Mouse (Mus musculus) heart, embryonic 16.5 days (tissue): Measurements from ENCODE around the gene S100a16. TPM values are rescaled to one million over a fixed set of nuclear protein-coding genes. Genes with fewer than 3 reads are reported as not detected.

Experiments used
- ATAC-seq: fragments of 200-750 bp; cut with Nextera tagmentation; replicated peaks from 2 replicates; pipeline ENCODE4 v1.8.0; 2017; ENCODE audit warnings: moderate number of reproducible peaks; ENCODE audit not compliant: insufficient read depth, low FRiP score; ENCODE audit errors: extremely low read depth
- H3K27ac ChIP-seq: fragments of 300-500 bp; sonication (generic); 2 replicates; pipeline ENCODE4 v1.5.1; 2014; ENCODE audit warnings: mild to moderate bottlenecking, low read length, control low read depth, moderate library complexity
- H3K27me3 ChIP-seq: fragments of 300-500 bp; sonication (generic); 2 replicates; pipeline ENCODE4 v1.6.1; 2014; ENCODE audit warnings: low read length, mixed read lengths; ENCODE audit not compliant: control insufficient read depth, insufficient read depth
- H3K36me3 ChIP-seq: fragments of 300-500 bp; sonication (generic); 2 replicates; pipeline ENCODE4 v1.6.1; 2014; ENCODE audit not compliant: control insufficient read depth, insufficient read depth
- H3K4me1 ChIP-seq: fragments of 300-500 bp; sonication (generic); 2 replicates; pipeline ENCODE4 v1.6.1; 2014; ENCODE audit warnings: low read length, mixed read lengths; ENCODE audit not compliant: control insufficient read depth, insufficient read depth
- H3K4me2 ChIP-seq: fragments of 300-500 bp; sonication (generic); 2 replicates; pipeline ENCODE4 v1.6.1; 2014; ENCODE audit warnings: low read depth, mild to moderate bottlenecking, control low read depth, low read length
- H3K4me3 ChIP-seq: fragments of 300-500 bp; sonication (generic); 2 replicates; pipeline ENCODE4 v1.5.1; 2014; ENCODE audit warnings: mild to moderate bottlenecking, control low read depth, low read length
- H3K9ac ChIP-seq: fragments of 300-500 bp; sonication (generic); 2 replicates; pipeline ENCODE4 v1.6.1; 2014; ENCODE audit warnings: low read length, control low read depth
- H3K9me3 ChIP-seq: fragments of 300-500 bp; sonication (generic); replicated peaks from 2 replicates; pipeline ENCODE4 v1.6.1; 2016; ENCODE audit warnings: low read length; ENCODE audit not compliant: control insufficient read depth
- WGBS: fragments of 180-500 bp; shearing (Covaris S2); extraction: QIAGEN DNeasy Blood & Tissue Kit; methylation state at CpG from one replicate; pipeline ENCODE4 v1.1.7; 2014; 5-methylcytosine and 5-hydroxymethylcytosine counted together
- polyA plus RNA-seq: library from polyadenylated mRNA; unstranded; fragments of >200 nt; fragmentation: Nextera tagmentation; extraction: Ambion mirVana; gene quantifications from 2 replicates; pipeline ENCODE4 v1.2.1, GENCODE M21; 2015

Gene S100a16
- polyA plus RNA-seq, 1 experiment from 2014 or later: 96.5 TPM

DNA sequence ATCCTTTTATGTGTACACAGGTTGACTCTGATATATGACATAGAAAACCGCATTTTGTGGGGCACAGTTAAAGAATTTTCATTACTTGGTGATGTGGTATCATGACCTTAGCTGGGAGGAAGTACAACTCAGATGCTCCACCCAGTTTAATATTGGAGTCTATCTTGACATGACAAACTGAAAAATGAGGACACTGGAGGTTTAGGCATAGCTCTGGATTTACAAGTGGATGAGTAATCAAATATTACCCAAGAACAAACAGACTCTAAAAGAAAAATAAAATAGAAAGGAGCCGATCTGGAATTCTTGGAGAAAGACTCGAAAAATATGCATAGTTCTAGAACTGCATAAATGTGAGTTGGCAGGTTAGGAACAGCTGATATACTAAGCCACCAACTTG is 38.3 kb downstream of the S100a16 start:
- Histone ChIP-seq H3K4me1 (peaks cover 4% of the 10 kb centered on the region; the same call in 1 of the 2 replicates), H3K9ac (no peak overlapping the region), H3K4me2 (no peak overlapping the region), H3K36me3 (no peaks in the 10 kb centered on the region), H3K27ac (no peak overlapping the region), H3K4me3 (no peak overlapping the region), H3K27me3 (no peaks in the 10 kb centered on the region), H3K9me3 (no peaks in the 10 kb centered on the region)
- no peak for ATAC-seq
- WGBS: 71% methylated on average over 3 of the region's 3 CpGs

DNA sequence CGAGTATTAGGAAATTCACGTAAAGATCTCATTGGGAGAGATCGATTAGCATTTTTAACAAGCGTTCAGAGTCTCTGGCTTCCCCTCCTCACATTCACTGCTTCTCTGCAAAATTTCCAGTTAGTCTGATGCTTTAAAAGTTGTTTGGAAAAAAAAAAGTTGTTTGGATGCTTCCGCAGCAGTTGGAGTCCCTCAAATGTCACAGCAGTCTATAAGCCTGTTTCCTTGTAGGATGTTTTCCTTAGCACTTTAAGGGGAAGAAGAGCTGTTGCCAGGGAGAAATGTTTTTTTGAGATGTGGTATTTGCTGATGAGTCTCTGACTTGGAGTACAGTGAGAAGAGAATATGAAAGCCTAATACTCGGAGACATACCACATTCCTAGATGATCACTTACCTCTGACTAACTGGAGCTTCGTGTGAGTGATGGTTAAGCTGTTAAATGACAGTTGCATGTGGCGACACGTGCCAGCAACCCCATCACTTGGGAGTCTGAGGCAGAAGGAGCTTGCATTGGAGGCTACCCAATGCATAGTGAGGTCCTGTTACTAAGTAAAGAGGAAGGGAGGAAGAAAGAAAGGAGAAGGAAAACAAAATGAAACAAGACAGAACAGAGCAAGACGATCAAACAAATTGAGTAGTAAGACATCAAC is 39.4 kb downstream of the S100a16 start:
- WGBS: 65% methylated on average over 10 of the region's 10 CpGs
- no peak for ATAC-seq

DNA sequence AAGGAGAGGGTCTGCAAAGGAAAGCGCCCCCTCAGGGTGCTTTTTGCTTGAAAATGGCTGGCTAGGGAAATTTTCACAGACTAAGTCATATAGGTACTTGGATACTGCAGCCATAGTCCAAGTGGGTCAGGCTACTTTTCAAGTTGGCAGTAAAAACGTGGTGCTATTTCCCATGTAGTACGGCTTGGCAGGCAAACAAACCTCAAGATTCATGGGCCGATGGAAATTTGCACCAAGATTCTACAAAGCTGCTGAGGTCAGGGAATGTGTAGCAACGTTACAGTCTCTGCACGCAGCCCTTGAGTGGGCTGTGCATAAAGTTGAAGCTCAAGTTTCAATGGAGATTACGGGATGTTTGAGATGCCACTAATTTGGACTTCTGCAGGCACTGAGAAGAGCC is 42.4 kb downstream of the S100a16 start:
- H3K4me3 ChIP-seq: no peak overlapping the region
- H3K4me2 ChIP-seq: no peak overlapping the region
- H3K9ac ChIP-seq: no peak overlapping the region
- no peak for ATAC-seq
- H3K27ac ChIP-seq: no peak overlapping the region
- no peaks in the 10 kb centered on the region for H3K27me3 ChIP-seq
- WGBS: 54% methylated on average over 7 of the region's 7 CpGs
- peaks cover 4% of the 10 kb centered on the region; the same call in 1 of the 2 replicates for H3K4me1 ChIP-seq
- H3K36me3 ChIP-seq: no peaks in the 10 kb centered on the region
- H3K9me3 ChIP-seq: 0 out of 2 replicates have a peak, but pooled peaks cover 2% of the 10 kb centered on the region

More for the DNA sequence above, 39.4 kb downstream of the S100a16 start:
- Histone ChIP-seq H3K9me3 (no peaks in the 10 kb centered on the region), H3K4me2 (no peak overlapping the region), H3K36me3 (no peaks in the 10 kb centered on the region), H3K9ac (no peak overlapping the region), H3K27me3 (no peaks in the 10 kb centered on the region), H3K27ac (no peak overlapping the region), H3K4me1 (peaks cover 4% of the 10 kb centered on the region; the same call in 1 of the 2 replicates), H3K4me3 (no peak overlapping the region)

DNA sequence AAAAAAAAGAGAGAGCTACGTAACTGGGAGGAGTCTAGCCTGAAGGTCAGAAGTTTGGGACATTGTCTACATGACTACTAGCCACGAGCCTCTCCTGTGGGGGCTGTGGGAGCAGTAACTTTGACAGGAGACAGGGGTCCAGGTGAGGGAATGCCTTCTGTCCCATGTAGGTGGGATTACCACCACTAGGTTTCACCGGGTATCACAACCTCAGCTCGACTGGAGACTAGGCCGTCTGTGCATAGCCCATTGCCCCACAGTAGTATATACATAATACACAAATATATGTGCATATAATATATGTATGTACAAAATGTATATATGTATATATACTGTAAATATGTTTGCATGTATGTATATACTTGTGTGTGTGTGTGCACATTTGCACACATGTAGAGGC is 44.1 kb downstream of the S100a16 start:
- no peak for ATAC-seq

DNA sequence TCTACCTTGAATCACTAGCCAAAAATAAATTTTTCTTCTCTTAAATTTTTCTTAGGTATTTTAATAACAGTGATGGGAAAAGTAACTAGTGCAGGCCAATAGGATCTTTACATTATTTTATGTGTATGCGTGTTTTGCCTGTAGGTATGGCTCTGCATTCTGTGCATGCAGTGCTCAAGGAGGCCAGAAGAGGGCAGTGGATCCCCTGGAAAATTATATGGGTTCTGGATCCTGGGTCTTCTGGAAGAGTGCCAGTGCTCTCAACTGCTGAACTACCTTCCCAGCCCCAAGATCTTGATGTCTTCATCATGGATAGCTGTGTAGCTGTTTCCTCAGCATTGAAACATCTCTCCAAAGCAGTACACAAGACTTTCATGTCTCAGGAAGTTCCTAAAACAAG is 45.1 kb downstream of the S100a16 start:
- Histone ChIP-seq H3K27ac (no peak overlapping the region), H3K4me1 (peaks cover 5% of the 10 kb centered on the region; the same call in 1 of the 2 replicates), H3K36me3 (no peaks in the 10 kb centered on the region), H3K4me3 (no peak overlapping the region), H3K9ac (no peak overlapping the region), H3K9me3 (0 out of 2 replicates have a peak, but pooled peaks cover 2% of the 10 kb centered on the region), H3K4me2 (no peak overlapping the region), H3K27me3 (no peaks in the 10 kb centered on the region)
- no peak for ATAC-seq
- WGBS: 94% methylated on average over 1 of the region's 1 CpGs

More for the DNA sequence above, 44.1 kb downstream of the S100a16 start:
- no peak overlapping the region for H3K4me2 ChIP-seq
- no peaks in the 10 kb centered on the region for H3K36me3 ChIP-seq
- no peak overlapping the region for H3K27ac ChIP-seq
- H3K9ac ChIP-seq: no peak overlapping the region
- peaks cover 4% of the 10 kb centered on the region; the same call in 1 of the 2 replicates for H3K4me1 ChIP-seq
- H3K4me3 ChIP-seq: no peak overlapping the region
- H3K9me3 ChIP-seq: 0 out of 2 replicates have a peak, but pooled peaks cover 2% of the 10 kb centered on the region
- WGBS: 88% methylated on average over 5 of the region's 5 CpGs
- no peaks in the 10 kb centered on the region for H3K27me3 ChIP-seq

DNA sequence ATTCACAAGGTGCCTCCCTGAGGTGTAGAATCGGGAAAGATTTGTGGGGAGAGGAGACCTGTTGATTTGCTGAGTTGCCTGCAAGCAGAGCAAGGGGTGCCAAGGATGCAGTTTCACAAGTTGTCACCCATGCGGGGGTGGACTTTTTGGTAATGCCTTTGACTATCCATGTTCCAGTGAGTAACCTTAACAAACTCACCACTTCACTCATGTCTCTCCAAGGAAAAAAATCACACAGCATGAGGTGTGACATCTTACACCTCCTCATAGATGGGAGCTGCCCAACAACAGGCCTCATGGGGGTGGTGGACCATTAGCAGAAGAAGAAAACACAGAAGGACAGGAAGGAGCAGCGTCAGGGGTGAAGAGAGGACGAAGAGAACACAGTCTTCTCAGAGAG is 45.5 kb downstream of the S100a16 start:
- H3K4me2 ChIP-seq: no peak overlapping the region
- 0 out of 2 replicates have a peak, but pooled peaks cover 2% of the 10 kb centered on the region for H3K9me3 ChIP-seq
- H3K36me3 ChIP-seq: no peaks in the 10 kb centered on the region
- H3K4me1 ChIP-seq: peaks cover 9% of the 10 kb centered on the region
- H3K27me3 ChIP-seq: no peaks in the 10 kb centered on the region
- no peak overlapping the region for H3K27ac ChIP-seq
- WGBS: 81% methylated on average over 4 of the region's 4 CpGs
- ATAC-seq: no peak
- no peak overlapping the region for H3K4me3 ChIP-seq
- H3K9ac ChIP-seq: no peak overlapping the region

DNA sequence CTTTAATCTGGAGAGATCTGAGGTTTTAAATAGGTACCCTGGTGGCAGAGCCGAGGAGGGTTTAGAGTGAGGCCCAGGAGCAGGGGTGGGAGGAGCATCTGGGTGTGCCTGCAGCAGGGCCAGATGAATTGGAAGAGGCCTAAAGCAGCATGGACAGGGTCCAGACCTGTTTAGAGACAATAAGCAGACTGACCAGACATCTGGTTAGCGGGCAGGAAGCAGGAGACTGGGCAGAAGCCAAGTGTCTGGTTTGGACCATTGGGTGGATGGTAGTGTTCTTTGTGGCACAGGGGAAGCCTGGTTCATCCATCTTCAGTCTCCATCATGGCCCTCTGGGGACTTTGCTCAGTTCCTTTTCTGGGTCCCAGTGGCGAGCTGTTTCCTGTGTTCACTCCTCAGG is 46.8 kb downstream of the S100a16 start:
- WGBS: 37% methylated on average over 3 of the region's 3 CpGs
- no peaks in the 10 kb centered on the region for H3K36me3 ChIP-seq
- H3K27ac ChIP-seq: no peak overlapping the region
- H3K4me1 ChIP-seq: peaks cover 10% of the 10 kb centered on the region
- no peak for ATAC-seq
- 0 out of 2 replicates have a peak, but pooled peaks cover 2% of the 10 kb centered on the region for H3K9me3 ChIP-seq
- H3K9ac ChIP-seq: no peak overlapping the region
- no peaks in the 10 kb centered on the region for H3K27me3 ChIP-seq
- H3K4me3 ChIP-seq: no peak overlapping the region
- no peak overlapping the region for H3K4me2 ChIP-seq

DNA sequence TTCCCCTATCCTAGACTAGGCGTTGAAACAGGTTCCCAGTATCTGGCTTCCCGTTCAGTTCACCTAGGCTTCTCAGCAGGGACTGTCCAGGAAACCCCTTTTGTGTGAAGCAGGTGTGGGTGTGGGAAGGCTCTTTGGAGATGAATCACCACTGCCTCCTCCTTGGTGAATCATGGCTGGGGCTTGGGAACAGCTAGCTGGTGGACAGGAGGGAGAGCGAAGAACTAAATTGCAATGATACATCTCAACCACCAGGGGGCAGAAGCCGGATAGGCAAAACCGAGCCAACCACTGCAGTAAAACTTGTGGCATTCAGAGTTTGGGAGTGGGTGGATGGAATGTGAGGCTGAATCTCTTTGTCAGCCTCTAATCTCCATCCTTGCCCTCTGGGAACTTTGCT is 48.5 kb downstream of the S100a16 start:
- ATAC-seq: no peak
- Histone ChIP-seq H3K27me3 (no peaks in the 10 kb centered on the region), H3K27ac (no peak overlapping the region), H3K4me3 (no peak overlapping the region), H3K4me1 (peaks cover 9% of the 10 kb centered on the region; the same call in 1 of the 2 replicates), H3K9ac (no peak overlapping the region), H3K4me2 (no peak overlapping the region), H3K36me3 (no peaks in the 10 kb centered on the region), H3K9me3 (0 out of 2 replicates have a peak, but pooled peaks cover 2% of the 10 kb centered on the region)
- 29% methylated on average over 5 of the region's 5 CpGs for WGBS

DNA sequence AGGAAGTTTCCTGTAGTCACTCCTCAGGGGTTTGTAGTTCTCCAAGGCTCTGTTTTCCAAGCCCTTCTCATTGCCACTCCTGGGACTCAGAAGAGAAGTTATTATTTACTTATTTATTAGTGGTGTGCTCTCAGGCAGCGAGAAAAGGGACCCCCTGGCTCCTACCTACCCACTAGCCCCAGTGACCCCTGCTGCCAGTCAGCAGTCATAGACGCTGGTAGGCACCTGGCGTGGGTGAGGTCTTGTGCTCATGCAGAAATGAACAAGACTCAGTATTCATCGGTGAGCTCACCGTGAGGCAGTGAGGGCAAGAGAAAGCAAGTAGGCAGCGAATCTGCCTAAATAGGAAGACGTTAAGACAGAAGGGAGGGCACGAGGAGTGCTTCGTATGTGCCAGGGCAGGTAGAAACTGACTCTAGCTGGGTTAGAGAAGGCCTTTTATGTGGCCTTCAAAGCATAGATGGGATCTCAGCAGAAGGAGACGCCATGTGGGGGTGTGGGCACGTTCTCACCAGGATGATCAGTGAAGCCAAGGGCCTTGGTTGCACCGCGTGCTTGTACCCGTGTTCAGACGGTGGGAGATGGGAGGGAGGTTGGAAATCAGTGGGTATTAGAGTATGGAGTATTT is 49.1 kb downstream of the S100a16 start:
- no peaks in the 10 kb centered on the region for H3K27me3 ChIP-seq
- WGBS: 75% methylated on average over 15 of the region's 15 CpGs
- peaks cover 9% of the 10 kb centered on the region; the same call in 1 of the 2 replicates for H3K4me1 ChIP-seq
- no peak overlapping the region; the same call in 1 of the 2 replicates for H3K27ac ChIP-seq
- H3K9me3 ChIP-seq: 0 out of 2 replicates have a peak, but pooled peaks cover 2% of the 10 kb centered on the region
- ATAC-seq: no peak
- no peak overlapping the region for H3K9ac ChIP-seq
- H3K36me3 ChIP-seq: no peaks in the 10 kb centered on the region
- no peak overlapping the region for H3K4me2 ChIP-seq
- H3K4me3 ChIP-seq: no peak overlapping the region
